Mouse (Mus musculus) forebrain, embryonic 11.5 days (tissue): Measurements from ENCODE around the gene Sec14l2. TPM values are rescaled to one million over a fixed set of nuclear protein-coding genes. Genes with fewer than 3 reads are reported as not detected.

ENCODE experiments used
- ATAC-seq: fragments of 200-750 bp; cut with Nextera tagmentation; replicated peaks from 2 replicates; pipeline ENCODE4 v1.8.0; 2017; ENCODE audit warnings: moderate TSS enrichment; ENCODE audit not compliant: low FRiP score
- DNase-seq: peaks from one replicate; pipeline ENCODE4 v3.0.0-alpha.2; 2017; ENCODE audit warnings: low spot score
- H3K27ac ChIP-seq: fragments of 300-500 bp; sonication (generic); 2 replicates; pipeline ENCODE4 v1.5.1; 2014; ENCODE audit warnings: low read depth, low read length
- H3K27me3 ChIP-seq: fragments of 300-500 bp; sonication (generic); 2 replicates; pipeline ENCODE4 v1.6.1; 2014; ENCODE audit warnings: mild to moderate bottlenecking, low read length, mixed read lengths; ENCODE audit not compliant: control insufficient read depth, insufficient read depth
- H3K36me3 ChIP-seq: fragments of 300-500 bp; sonication (generic); 2 replicates; pipeline ENCODE4 v1.6.1; 2014; ENCODE audit warnings: mild to moderate bottlenecking, low read length, moderate library complexity, mixed read lengths; ENCODE audit not compliant: control insufficient read depth, insufficient read depth
- H3K4me1 ChIP-seq: fragments of 300-500 bp; sonication (generic); replicated peaks from 2 replicates; pipeline ENCODE4 v1.6.1; 2014; ENCODE audit warnings: low read length, mixed read lengths; ENCODE audit not compliant: control insufficient read depth, insufficient read depth
- H3K4me2 ChIP-seq: fragments of 300-500 bp; sonication (generic); 2 replicates; pipeline ENCODE4 v1.6.1; 2014; ENCODE audit warnings: low read depth, mild to moderate bottlenecking, low read length, moderate library complexity, mixed read lengths; ENCODE audit not compliant: severe bottlenecking
- H3K4me3 ChIP-seq: fragments of 300-500 bp; sonication (generic); 2 replicates; pipeline ENCODE4 v1.5.1; 2014; ENCODE audit warnings: low read depth, low read length
- H3K9ac ChIP-seq: fragments of 300-500 bp; sonication (generic); 2 replicates; pipeline ENCODE4 v1.6.1; 2014; ENCODE audit warnings: low read length
- H3K9me3 ChIP-seq: fragments of 300-500 bp; sonication (generic); 2 replicates; pipeline ENCODE4 v1.6.1; 2016; ENCODE audit warnings: low read length, mixed read lengths; ENCODE audit not compliant: control insufficient read depth
- whole genome bisulfite sequencing: fragments of 180-500 bp; shearing (Covaris S2); extraction: QIAGEN DNeasy Blood & Tissue Kit; methylation state at CpG from one replicate; pipeline ENCODE4 v1.1.7; 2014; 5-methylcytosine and 5-hydroxymethylcytosine counted together
- polyA plus RNA-seq: library from polyadenylated mRNA; unstranded; fragments of >200 nt; fragmentation: Nextera tagmentation; extraction: Ambion mirVana; gene quantifications from 2 replicates; pipeline ENCODE4 v1.2.1, GENCODE M21; 2014

Sec14l2 gene
- polyA plus RNA-seq, 1 experiment from 2014 or later = 2.1 TPM

GRCm38 (mm10) chr11:4094378-4095170 lies 28.6 kb downstream of the Sec14l2 start:
- Histone ChIP-seq H3K9me3 (no peaks in the 10 kb centered on the region), H3K36me3 (no peaks in the 10 kb centered on the region), H3K27me3 (no peaks in the 10 kb centered on the region), H3K4me3 (peak overlapping the region; percentile 51), H3K4me2 (peak overlapping the region; percentile 90), H3K27ac (0 out of 2 replicates have a peak overlapping the region, but pooled peaks have one; percentile 50), H3K4me1 (peaks cover 9% of the 10 kb centered on the region; the same call in 1 of the 2 replicates), H3K9ac (peak overlapping the region; percentile 55)
- ATAC-seq (no peak), DNase-seq (peak; percentile 80)
- WGBS = 5% methylated on average over 23 of the region's 24 CpGs

GRCm38 (mm10) chr11:4093459-4094377 lies 29.5 kb downstream of the Sec14l2 start:
- Histone ChIP-seq H3K4me1 (peaks cover 9% of the 10 kb centered on the region; the same call in 1 of the 2 replicates), H3K27ac (no peak overlapping the region), H3K36me3 (no peaks in the 10 kb centered on the region), H3K4me2 (no peak overlapping the region), H3K9me3 (no peaks in the 10 kb centered on the region), H3K27me3 (no peaks in the 10 kb centered on the region), H3K9ac (no peak overlapping the region), H3K4me3 (no peak overlapping the region)
- WGBS = 88% methylated on average over 18 of the region's 18 CpGs
- ATAC-seq (no peak), DNase-seq (no peak)

GRCm38 (mm10) chr11:4087267-4087666 lies 35.9 kb downstream of the Sec14l2 start:
- DNase-seq (no peak), ATAC-seq (no peak)
- Histone ChIP-seq H3K9me3 (no peaks in the 10 kb centered on the region), H3K4me1 (no peaks in the 10 kb centered on the region), H3K27me3 (no peaks in the 10 kb centered on the region), H3K4me2 (no peak overlapping the region), H3K27ac (no peak overlapping the region), H3K36me3 (no peaks in the 10 kb centered on the region), H3K9ac (no peak overlapping the region), H3K4me3 (no peak overlapping the region)
- 81% methylated on average over 2 of the region's 2 CpGs for WGBS

GRCm38 (mm10) chr11:4086246-4086645 lies 37.0 kb downstream of the Sec14l2 start:
- Histone ChIP-seq H3K27ac (no peak overlapping the region), H3K36me3 (no peaks in the 10 kb centered on the region), H3K9ac (no peak overlapping the region), H3K4me1 (no peaks in the 10 kb centered on the region), H3K4me3 (no peak overlapping the region), H3K9me3 (no peaks in the 10 kb centered on the region), H3K4me2 (no peak overlapping the region), H3K27me3 (no peaks in the 10 kb centered on the region)
- no peak for ATAC-seq
- no peak for DNase-seq
- 68% methylated on average over 1 of the region's 1 CpGs for WGBS

DNA sequence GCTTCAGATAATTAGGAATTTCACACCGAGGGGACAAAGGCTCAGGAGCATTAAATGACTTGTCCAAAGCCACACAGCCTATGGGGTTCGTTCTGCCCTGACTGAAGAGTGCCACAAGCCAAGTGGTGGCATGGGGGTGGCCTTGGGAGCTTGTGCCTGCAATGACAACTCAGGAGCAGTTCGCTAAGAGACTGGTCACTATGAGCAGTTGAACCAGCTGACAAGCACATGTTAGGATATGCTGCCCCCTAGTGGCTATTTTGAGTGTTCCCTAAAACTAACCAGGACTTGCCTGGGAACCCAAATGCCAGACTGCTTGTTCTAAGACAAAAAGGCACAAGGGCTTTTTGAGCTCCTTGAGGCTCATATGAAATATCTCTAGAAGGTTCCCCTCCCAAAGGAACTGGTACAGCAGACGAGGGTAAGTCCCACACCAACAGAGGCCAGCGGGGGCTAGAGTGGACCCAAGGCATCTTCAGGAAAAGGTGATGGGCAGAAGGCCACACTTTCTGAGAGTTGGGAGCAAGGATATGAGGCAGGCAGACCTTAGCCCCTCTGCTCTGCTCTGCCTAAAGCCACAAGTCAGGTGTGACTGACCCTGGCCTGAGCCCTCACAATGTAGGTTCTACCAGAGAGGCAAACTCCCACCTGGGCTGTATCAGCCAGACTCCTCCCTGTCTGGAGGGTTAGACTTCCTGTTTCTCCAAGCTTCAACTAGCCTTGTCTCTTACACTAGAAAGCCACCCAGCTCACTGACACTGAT lies 39.7 kb downstream of the Sec14l2 start:
- ATAC-seq = no peak
- H3K27ac ChIP-seq = no peak overlapping the region
- H3K4me1 ChIP-seq = no peaks in the 10 kb centered on the region
- H3K4me3 ChIP-seq = no peak overlapping the region
- H3K9me3 ChIP-seq = no peaks in the 10 kb centered on the region
- peak; percentile 75 for DNase-seq
- no peak overlapping the region for H3K9ac ChIP-seq
- H3K27me3 ChIP-seq = no peaks in the 10 kb centered on the region
- H3K36me3 ChIP-seq = no peaks in the 10 kb centered on the region
- 30% methylated on average over 5 of the region's 5 CpGs for WGBS
- H3K4me2 ChIP-seq = no peak overlapping the region

GRCm38 (mm10) chr11:4080219-4080618 lies 43.0 kb downstream of the Sec14l2 start:
- ATAC-seq (no peak), DNase-seq (peak; percentile 76)
- Histone ChIP-seq H3K36me3 (no peaks in the 10 kb centered on the region), H3K4me2 (no peak overlapping the region), H3K9ac (no peak overlapping the region), H3K4me1 (no peaks in the 10 kb centered on the region), H3K27ac (no peak overlapping the region), H3K9me3 (no peaks in the 10 kb centered on the region), H3K27me3 (no peaks in the 10 kb centered on the region), H3K4me3 (no peak overlapping the region)
- WGBS = 16% methylated on average over 4 of the region's 4 CpGs

DNA sequence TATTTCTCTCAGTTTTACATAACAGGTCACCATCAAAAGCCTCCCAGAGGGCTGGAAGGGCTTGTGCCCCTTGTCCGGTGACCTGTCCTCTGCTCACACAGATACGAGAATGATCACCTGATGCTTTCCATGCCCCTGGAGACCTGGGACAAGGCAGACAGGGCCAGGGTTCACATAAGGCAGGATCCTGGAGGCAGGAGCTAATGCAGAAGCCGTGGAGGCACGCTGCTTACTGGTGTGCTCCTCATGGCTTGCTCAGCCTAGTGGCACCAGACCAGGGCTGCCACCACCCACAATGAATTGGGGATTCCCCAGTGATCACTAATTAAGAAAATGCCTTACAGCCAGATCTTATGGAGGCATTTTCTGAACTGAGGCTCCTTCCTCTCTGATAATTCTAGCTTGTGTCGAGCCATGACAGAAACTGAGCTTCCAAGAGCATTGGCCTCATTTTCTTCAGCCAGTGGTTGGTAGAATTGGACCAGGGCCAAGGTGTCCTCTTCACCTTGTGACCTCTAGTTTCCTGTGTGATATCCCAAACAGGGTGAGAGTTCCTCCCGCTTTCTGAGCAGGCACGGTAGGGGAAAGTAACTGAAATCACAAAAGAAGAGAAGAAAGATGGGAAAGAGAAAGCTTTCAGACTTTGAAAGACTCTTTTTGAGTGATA lies 44.8 kb downstream of the Sec14l2 start:
- H3K36me3 ChIP-seq = no peaks in the 10 kb centered on the region
- H3K4me1 ChIP-seq = no peaks in the 10 kb centered on the region
- DNase-seq (no peak), ATAC-seq (no peak)
- H3K9ac ChIP-seq = no peak overlapping the region
- H3K4me2 ChIP-seq = no peak overlapping the region
- H3K4me3 ChIP-seq = no peak overlapping the region
- no peak overlapping the region for H3K27ac ChIP-seq
- no peaks in the 10 kb centered on the region for H3K9me3 ChIP-seq
- WGBS = 90% methylated on average over 7 of the region's 7 CpGs
- no peaks in the 10 kb centered on the region for H3K27me3 ChIP-seq

- H3K36me3 ChIP-seq = no peaks in the 10 kb centered on the region
- no peak overlapping the region for H3K4me3 ChIP-seq
- no peaks in the 10 kb centered on the region for H3K4me1 ChIP-seq
- ATAC-seq (no peak), DNase-seq (peak; percentile 79)
- no peak overlapping the region for H3K4me2 ChIP-seq
- H3K27ac ChIP-seq = no peak overlapping the region
- no peak overlapping the region for H3K9ac ChIP-seq
- H3K27me3 ChIP-seq = no peaks in the 10 kb centered on the region
- no peaks in the 10 kb centered on the region for H3K9me3 ChIP-seq
- 16% methylated on average over 8 of the region's 8 CpGs for WGBS
Observed at GRCm38 (mm10) chr11:4076633-4077032, 46.6 kb downstream of the Sec14l2 start.
